Mouse (Mus musculus): ENCODE data around the gene Gpt2. TPM values are rescaled to one million over a fixed set of nuclear protein-coding genes. Genes with fewer than 3 reads are reported as not detected.

Gpt2 gene
- polyA plus RNA-seq (2014; fragmentation: Illumina TruSeq; extraction: RNeasy Lipid Tissue Mini Kit (QIAGEN cat#74804); ENCODE audit: low read depth, low replicate concordance), result 39.7 TPM

DNA sequence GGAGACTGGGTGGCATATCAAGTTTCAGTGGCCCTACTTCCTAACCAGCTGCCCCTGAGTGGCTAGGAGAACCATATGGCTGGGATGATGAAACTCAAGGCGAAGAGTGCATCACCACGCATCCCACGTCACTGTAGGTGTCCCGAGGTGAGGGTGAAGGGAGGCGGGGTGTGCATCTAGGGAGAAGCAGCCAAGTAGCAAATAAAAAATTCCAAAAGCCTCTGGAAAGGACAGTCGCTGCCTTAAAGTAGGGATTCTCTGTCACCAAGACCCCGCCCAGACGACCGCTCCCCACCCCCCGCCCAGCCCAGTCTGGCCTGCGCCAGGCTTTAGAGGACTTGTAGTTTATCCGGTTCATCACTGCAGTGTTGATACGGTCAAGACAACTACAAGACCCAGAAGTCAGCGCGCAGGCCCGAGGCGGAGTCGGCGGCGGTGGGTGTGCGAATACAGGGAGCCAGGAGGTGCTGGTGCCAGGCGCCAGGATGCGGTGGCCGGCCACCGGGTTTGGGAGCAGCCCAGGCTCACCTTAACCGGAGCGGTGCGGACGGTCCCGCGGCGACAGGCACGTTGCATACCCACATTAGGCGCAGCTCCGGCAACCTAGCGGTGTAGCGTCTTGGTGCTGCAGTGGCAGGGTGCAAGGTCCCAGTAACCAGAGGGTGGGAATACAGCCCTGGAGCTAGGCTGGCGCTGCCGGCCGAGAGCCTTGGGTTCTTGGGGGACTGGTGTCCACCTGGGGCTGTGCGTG is at the start of gene Gpt2:
TSS of gene Gpt2 (plus strand) at position 452 of the 751 bp plus-strand sequence.

DNA sequence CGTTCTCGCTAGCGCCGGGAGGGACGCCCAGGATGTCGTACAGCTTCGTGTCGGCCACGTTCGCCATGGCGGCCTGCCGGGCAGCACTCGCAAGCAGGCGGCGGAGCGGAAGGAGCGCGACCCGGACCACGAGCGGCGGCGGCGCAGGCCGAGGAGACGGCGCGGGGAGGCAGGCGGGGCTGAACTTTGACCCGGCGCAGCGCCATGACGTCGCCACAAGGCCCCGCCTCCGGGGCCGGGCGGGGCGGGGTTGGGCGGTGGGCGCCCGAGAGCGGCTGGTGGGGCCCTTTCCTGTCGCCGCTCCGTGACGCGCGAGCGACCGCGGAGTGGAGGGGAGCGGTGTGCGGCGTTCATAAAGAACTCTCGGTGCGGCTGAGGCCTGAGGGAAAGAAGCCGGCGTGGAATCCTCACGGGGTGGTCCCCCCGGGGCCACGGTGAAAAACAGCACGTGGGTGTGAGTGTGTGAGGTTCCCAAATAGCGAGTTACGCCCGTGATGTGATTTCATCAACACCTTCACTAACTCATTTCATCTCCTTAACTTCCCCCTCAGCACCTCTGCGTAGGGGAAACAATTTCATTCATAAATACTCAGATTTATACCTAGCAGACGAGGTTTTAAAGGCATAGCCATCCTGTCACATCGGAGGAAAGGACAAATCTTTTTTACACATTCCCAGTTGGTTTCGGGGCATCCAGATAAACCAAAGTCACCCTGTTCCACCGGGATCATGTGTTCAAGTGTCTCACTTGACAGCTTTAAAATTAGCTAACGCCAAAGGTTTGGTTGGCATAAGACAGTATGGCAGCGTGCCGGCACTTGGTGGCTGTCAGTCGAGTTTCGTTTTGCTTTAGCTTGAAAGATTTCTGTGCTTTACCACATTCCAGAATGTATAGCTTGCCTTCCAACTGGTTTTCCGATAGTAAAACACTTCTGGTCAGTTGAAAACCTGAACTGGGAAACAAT is 63.1 kb downstream of the Gpt2 start, which contains the start of gene Dnaja2:
TSS of gene Dnaja2 (minus strand) at position 164 of the 965 bp plus-strand sequence.

Other genes starting within 250 kb of the Gpt2 start
- gene Orc6, start 192.9 kb upstream of the Gpt2 start, polyA plus RNA-seq (2014; fragmentation: Illumina TruSeq; extraction: RNeasy Lipid Tissue Mini Kit (QIAGEN cat#74804); ENCODE audit: low read depth, low replicate concordance), result 24.8 TPM
- gene Vps35, start 192.8 kb upstream of the Gpt2 start, polyA plus RNA-seq (2014; fragmentation: Illumina TruSeq; extraction: RNeasy Lipid Tissue Mini Kit (QIAGEN cat#74804); ENCODE audit: low read depth, low replicate concordance), result 485 TPM
- 0.93 TPM for gene Mylk3, start 106.2 kb upstream of the Gpt2 start, polyA plus RNA-seq (2014; fragmentation: Illumina TruSeq; extraction: RNeasy Lipid Tissue Mini Kit (QIAGEN cat#74804); ENCODE audit: low read depth, low replicate concordance)
- 35.7 TPM for gene 4921524J17Rik, start 59.7 kb upstream of the Gpt2 start, polyA plus RNA-seq (2014; fragmentation: Illumina TruSeq; extraction: RNeasy Lipid Tissue Mini Kit (QIAGEN cat#74804); ENCODE audit: low read depth, low replicate concordance)
- gene Dnaja2, start 62.8 kb downstream of the Gpt2 start, polyA plus RNA-seq (2014; fragmentation: Illumina TruSeq; extraction: RNeasy Lipid Tissue Mini Kit (QIAGEN cat#74804); ENCODE audit: low read depth, low replicate concordance), result 303 TPM
- gene Neto2, start 208.3 kb downstream of the Gpt2 start, polyA plus RNA-seq (2014; fragmentation: Illumina TruSeq; extraction: RNeasy Lipid Tissue Mini Kit (QIAGEN cat#74804); ENCODE audit: low read depth, low replicate concordance), result 1.2 TPM

Data from kidney, adult 10 weeks (tissue).